Mouse (Mus musculus) E14TG2a.4 (cell line): Measurements from ENCODE around the gene D430042O09Rik.

Experiments used
- H3K27me3 ChIP-seq: 2 replicates; pipeline ENCODE4 v1.6.1; 2014; ENCODE audit warnings: low read length, control low read depth; ENCODE audit not compliant: insufficient read depth
- H3K36me3 ChIP-seq: 2 replicates; pipeline ENCODE4 v1.6.1; 2014; ENCODE audit warnings: low read length, control low read depth; ENCODE audit not compliant: insufficient read depth
- H3K4me1 ChIP-seq: replicated peaks from 2 replicates; pipeline ENCODE4 v1.6.1; 2014; ENCODE audit warnings: low read depth, low read length, control low read depth
- H3K4me3 ChIP-seq: replicated peaks from 2 replicates; pipeline ENCODE4 v1.5.1; 2014; ENCODE audit warnings: mild to moderate bottlenecking, low read length
- H3K9me3 ChIP-seq: 2 replicates; pipeline ENCODE4 v1.6.1; 2014; ENCODE audit warnings: low read length, control low read depth
- CTCF ChIP-seq: conservative IDR thresholded peaks from 2 replicates; pipeline ENCODE4 v1.5.1; 2014; ENCODE audit warnings: low read length
- NANOG ChIP-seq: IDR thresholded peaks from 2 replicates; pipeline ENCODE4 v1.6.1; 2014; ENCODE audit warnings: borderline replicate concordance, low read length, mixed read lengths
- POU5F1 ChIP-seq: IDR thresholded peaks from 2 replicates; pipeline ENCODE4 v1.6.1; 2014; ENCODE audit warnings: low read length, borderline replicate concordance

D430042O09Rik gene

GRCm38 (mm10) chr7:125864026-125864425, 156.3 kb downstream of the D430042O09Rik start:
- no peaks in the 10 kb centered on the region for H3K27me3 ChIP-seq
- no peaks in the 10 kb centered on the region for H3K4me1 ChIP-seq
- TF ChIP-seq CTCF (no peak), POU5F1 (no peak), NANOG (no peak)
- H3K4me3 ChIP-seq, result no peak overlapping the region
- H3K36me3 ChIP-seq, result no peaks in the 10 kb centered on the region
- no peaks in the 10 kb centered on the region for H3K9me3 ChIP-seq

GRCm38 (mm10) chr7:125865234-125865633, 157.5 kb downstream of the D430042O09Rik start:
- Histone ChIP-seq H3K27me3 (no peaks in the 10 kb centered on the region), H3K36me3 (no peaks in the 10 kb centered on the region), H3K4me1 (no peaks in the 10 kb centered on the region; the same call in 1 of the 2 replicates), H3K9me3 (no peaks in the 10 kb centered on the region), H3K4me3 (no peak overlapping the region)
- TF ChIP-seq POU5F1, result no peak
- TF ChIP-seq CTCF, result no peak
- TF ChIP-seq NANOG, result no peak

GRCm38 (mm10) chr7:125868570-125868969, 160.9 kb downstream of the D430042O09Rik start:
- Histone ChIP-seq H3K4me1 (peaks cover 20% of the 10 kb centered on the region), H3K27me3 (no peaks in the 10 kb centered on the region), H3K4me3 (no peak overlapping the region), H3K9me3 (no peaks in the 10 kb centered on the region), H3K36me3 (no peaks in the 10 kb centered on the region)
- no peak for TF ChIP-seq POU5F1
- TF ChIP-seq CTCF, result no peak
- TF ChIP-seq NANOG, result no peak

DNA sequence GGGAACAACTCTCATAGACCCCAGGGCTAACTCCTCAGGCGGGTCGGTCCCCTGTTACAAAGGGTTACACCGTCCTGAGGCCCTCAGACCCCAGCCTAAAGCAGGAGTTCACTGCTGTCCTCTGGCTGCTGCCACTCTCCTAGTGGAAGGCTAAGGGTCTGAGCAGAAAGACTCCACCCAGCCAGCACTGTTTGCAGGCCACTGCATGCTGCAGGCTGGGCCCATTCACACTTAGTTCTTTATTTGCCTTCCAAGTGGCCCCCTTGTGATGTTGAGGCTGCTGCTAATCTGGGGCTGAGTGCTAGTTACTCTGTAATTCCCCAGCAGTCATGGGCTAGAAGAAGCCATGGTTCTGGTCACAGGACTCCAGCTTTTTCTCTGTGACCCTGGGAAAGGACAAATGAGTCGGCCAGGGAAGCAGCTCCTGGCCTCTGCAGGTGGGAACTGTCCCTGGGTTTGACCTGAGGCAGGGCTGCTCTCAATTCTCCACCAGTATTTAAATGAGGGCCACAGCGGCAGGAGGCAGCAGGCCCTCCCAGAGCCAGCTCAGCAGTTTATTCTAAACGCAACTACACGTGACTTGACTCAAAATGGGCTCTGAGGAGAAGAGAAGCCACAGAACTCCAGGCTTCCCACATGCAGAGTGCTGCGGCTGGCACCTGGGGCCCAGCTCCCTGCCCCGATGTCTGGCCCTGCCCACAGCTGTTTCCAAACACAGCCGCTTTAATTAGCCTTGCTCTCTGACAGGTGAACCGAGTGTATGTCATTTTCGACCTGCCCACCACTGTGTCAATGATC, 163.9 kb downstream of the D430042O09Rik start:
- no peaks in the 10 kb centered on the region for H3K9me3 ChIP-seq
- peaks cover 20% of the 10 kb centered on the region for H3K4me1 ChIP-seq
- TF ChIP-seq CTCF (no peak), POU5F1 (no peak), NANOG (no peak)
- no peak overlapping the region for H3K4me3 ChIP-seq
- H3K36me3 ChIP-seq, result no peaks in the 10 kb centered on the region
- H3K27me3 ChIP-seq, result no peaks in the 10 kb centered on the region

- no peaks in the 10 kb centered on the region for H3K36me3 ChIP-seq
- H3K4me3 ChIP-seq, result no peak overlapping the region
- H3K27me3 ChIP-seq, result no peaks in the 10 kb centered on the region
- no peaks in the 10 kb centered on the region for H3K9me3 ChIP-seq
- peaks cover 20% of the 10 kb centered on the region for H3K4me1 ChIP-seq
- no peak for TF ChIP-seq NANOG
- no peak for TF ChIP-seq CTCF
- TF ChIP-seq POU5F1, result no peak
Measured at GRCm38 (mm10) chr7:125872202-125872580, 164.5 kb downstream of the D430042O09Rik start.

DNA sequence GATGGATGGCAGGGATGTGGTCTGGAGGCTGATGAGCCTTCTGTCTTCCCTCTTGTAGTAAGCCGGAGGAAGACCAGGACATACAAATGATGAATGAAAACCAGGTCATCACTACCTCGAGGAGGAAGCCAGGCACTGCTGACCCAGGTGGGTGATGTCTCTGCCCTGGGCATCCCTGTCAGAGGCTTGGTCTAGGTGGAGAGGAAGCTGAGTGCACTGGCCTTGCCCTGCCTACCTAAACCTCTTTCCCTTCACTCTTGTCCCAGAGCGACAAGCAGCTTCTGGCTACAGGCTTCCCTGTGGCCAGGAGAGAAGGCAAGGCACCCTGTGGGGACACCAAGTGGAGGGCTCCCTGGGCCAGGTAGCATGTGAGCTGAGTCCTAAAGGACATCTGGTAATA, 165.2 kb downstream of the D430042O09Rik start:
- no peaks in the 10 kb centered on the region for H3K27me3 ChIP-seq
- peaks cover 20% of the 10 kb centered on the region for H3K4me1 ChIP-seq
- TF ChIP-seq CTCF (no peak), NANOG (no peak), POU5F1 (no peak)
- no peaks in the 10 kb centered on the region for H3K9me3 ChIP-seq
- no peak overlapping the region for H3K4me3 ChIP-seq
- no peaks in the 10 kb centered on the region for H3K36me3 ChIP-seq

DNA sequence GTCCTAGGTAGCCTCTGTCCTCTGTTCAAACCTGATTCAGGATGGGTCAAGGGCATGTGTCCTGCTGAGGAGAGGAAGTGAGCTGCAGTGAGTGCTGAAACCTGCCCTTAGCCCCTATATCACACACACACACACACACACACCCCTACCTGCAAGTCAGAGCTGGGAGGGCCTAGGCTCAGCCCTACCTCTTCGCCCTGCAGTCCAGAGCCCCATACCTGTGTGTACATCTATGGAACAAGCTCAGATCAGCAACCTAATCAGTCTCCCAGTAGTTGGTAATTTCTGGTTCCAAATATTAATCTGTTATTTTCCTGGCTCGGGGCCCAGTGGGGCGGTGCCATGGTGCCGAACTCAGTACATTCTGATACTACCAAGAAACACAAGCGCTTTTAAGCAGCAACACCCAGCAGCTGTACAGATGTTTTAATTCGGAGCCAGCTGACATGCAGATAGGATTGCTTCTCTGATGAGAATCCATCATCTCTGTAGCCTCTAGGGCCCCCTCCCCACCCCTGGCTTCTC, 166.3 kb downstream of the D430042O09Rik start:
- H3K4me1 ChIP-seq, result peaks cover 20% of the 10 kb centered on the region
- H3K36me3 ChIP-seq, result no peaks in the 10 kb centered on the region
- TF ChIP-seq CTCF (no peak), POU5F1 (no peak), NANOG (no peak)
- H3K4me3 ChIP-seq, result no peak overlapping the region
- no peaks in the 10 kb centered on the region for H3K9me3 ChIP-seq
- H3K27me3 ChIP-seq, result no peaks in the 10 kb centered on the region

DNA sequence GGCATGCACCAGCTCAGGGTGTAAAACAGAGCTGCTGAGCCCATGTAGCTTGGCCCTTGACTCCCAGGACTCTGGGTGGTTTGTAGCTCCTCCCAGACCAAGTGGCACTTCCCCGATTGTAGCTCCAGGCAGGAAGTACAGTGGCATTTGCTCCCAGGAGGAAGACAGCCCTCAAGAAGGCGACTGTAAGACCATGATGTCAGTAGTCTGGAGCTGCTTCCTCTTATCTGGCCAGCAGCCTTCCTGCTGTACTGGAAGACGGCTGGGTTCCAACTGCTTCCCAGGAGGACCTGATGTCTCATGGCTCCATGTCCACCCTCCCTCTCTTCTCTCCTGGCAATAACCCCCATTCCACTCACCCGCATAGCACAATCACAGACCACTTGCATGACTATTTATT, 170.4 kb downstream of the D430042O09Rik start:
- TF ChIP-seq POU5F1 (no peak), NANOG (no peak), CTCF (no peak)
- Histone ChIP-seq H3K27me3 (no peaks in the 10 kb centered on the region), H3K36me3 (no peaks in the 10 kb centered on the region), H3K4me1 (no peaks in the 10 kb centered on the region), H3K4me3 (no peak overlapping the region), H3K9me3 (no peaks in the 10 kb centered on the region)

DNA sequence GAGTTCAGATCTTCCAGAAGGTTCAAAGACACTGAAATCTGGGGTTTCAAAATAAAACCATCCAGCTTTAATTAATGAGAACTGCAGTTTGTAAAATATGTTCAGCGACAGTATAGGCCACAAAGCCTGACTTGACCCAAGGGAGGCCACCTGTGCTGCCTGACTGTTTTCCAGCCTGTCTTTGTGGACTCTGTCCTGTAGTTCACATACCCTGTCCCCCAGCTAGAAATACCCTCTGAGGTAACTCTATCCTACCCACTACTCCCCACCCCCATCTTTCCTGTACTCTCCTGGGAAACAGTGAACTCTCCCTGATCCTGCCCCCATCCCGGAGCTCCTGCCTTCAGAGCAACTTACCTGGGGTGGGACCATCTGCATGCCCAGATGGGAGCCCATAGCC, 175.5 kb downstream of the D430042O09Rik start:
- H3K36me3 ChIP-seq, result no peaks in the 10 kb centered on the region
- no peaks in the 10 kb centered on the region for H3K9me3 ChIP-seq
- no peak overlapping the region for H3K4me3 ChIP-seq
- TF ChIP-seq CTCF, result no peak
- TF ChIP-seq POU5F1, result no peak
- TF ChIP-seq NANOG, result no peak
- H3K4me1 ChIP-seq, result no peaks in the 10 kb centered on the region
- no peaks in the 10 kb centered on the region for H3K27me3 ChIP-seq
